Mouse (Mus musculus): ENCODE measurements around the gene Gpr68. TPM values are rescaled to one million over a fixed set of nuclear protein-coding genes. Genes with fewer than 3 reads are reported as not detected.

Gene Gpr68
- total RNA-seq, 2 experiments from 2014 or later, result 5.3 to 6.7 TPM

GRCm38 (mm10) chr12:100841211-100841792 lies 66.7 kb downstream of the Gpr68 start:
- peak; percentile 87 for DNase-seq
- intact Hi-C loops (cut with DNase I), result loop anchor here (2.0 to 10.0 kb wide), 2 partner anchors 263 to 677 kb away; no protein-coding TSS in a partner anchor

- intact Hi-C loops (cut with DNase I), result loop anchor here (2.0 to 10.0 kb wide), 3 partner anchors 118 to 675 kb away; no protein-coding TSS in a partner anchor
- peak; percentile 48 for DNase-seq
These were observed 68.1 kb downstream of the Gpr68 start for GRCm38 (mm10) chr12:100839926-100840325.

GRCm38 (mm10) chr12:100839079-100839600 lies 68.9 kb downstream of the Gpr68 start:
- peak; percentile 16 for DNase-seq
- intact Hi-C loops (cut with DNase I), result loop anchor here (5.0 kb wide), 1 partner anchor 117 kb away; no protein-coding TSS in a partner anchor

GRCm38 (mm10) chr12:100837208-100837607 lies 70.8 kb downstream of the Gpr68 start:
- no peak for DNase-seq
- intact Hi-C loops (cut with DNase I), result loop anchor here (5.0 kb wide), 1 partner anchor 115 kb away; no protein-coding TSS in a partner anchor

- no peak for DNase-seq
- intact Hi-C loops (cut with DNase I), result no loop called here
These were observed 76.2 kb downstream of the Gpr68 start for GRCm38 (mm10) chr12:100831629-100832325.

GRCm38 (mm10) chr12:100831021-100831420 lies 77.0 kb downstream of the Gpr68 start:
- intact Hi-C loops (cut with DNase I), result no loop called here
- no peak for DNase-seq

Other genes with a start within 250 kb of the Gpr68 start
- gene Rps6ka5, start 181.2 kb downstream of the Gpr68 start, total RNA-seq (2021), result 10 to 100 TPM; 29.9 to 32.4 TPM
- 1 to 10 TPM; 5.0 to 5.3 TPM for gene Dglucy, start 129.1 kb downstream of the Gpr68 start, total RNA-seq (2021)
- 10 to 100 TPM; 35.9 to 40.3 TPM for gene Ccdc88c, start 120.9 kb upstream of the Gpr68 start, total RNA-seq (2021)
- 10 to 100 TPM; 49.9 to 56.2 TPM for gene Ppp4r3a, start 175.5 kb upstream of the Gpr68 start, total RNA-seq (2021)